In the genomic region with DNA sequence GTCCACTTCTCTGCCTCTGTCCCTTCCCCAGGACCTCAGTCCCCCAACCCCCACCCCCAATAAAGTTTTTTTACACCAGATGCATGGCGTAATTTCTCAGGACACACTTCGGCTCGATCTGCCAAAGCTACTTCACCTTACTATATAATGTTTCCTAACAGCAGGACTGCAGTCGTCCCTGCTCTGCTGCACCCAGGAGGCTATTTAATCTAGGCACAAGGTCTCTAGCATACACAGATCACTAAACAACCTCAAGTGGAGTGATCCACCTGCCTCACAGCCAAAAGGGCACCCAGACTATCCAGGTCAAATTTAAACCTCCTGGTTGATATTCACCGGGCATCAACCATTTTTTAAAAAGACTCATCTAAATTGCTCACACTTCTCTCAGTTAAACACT, we compare ENCODE assay signal across 8 mouse cellular contexts. TPM values are rescaled to one million over a fixed set of nuclear protein-coding genes. Genes with fewer than 3 reads are reported as not detected.
DNase-seq lines count a peak whose midpoint lies in the region; ATAC-seq and TF ChIP-seq lines count a peak whose summit lies in the region.

No protein-coding gene starts in this region.

- TF ChIP-seq EP300 in lung, postnatal 0 days (IDR thresholded peaks at IDR 0.05), result no peak

- no peak for ATAC-seq in lung, postnatal 0 days
- ATAC-seq in intestine, postnatal 0 days, result no peak
- no peak for ATAC-seq in inflammation-experienced regulatory T-cells, adult 6 months

- peak overlapping the region; percentile 58; the same call in 1 of the 2 replicates for H3K9ac ChIP-seq in lung, postnatal 0 days (replicated peaks; ENCODE audit: low read depth)
- H3K9ac ChIP-seq in intestine, postnatal 0 days (ENCODE audit: low read depth, low read length), result peak overlapping the region; percentile 48

- no peaks in the 10 kb centered on the region for H3K36me3 ChIP-seq in lung, postnatal 0 days (ENCODE audit: insufficient read depth, low read length)
- no peaks in the 10 kb centered on the region for H3K36me3 ChIP-seq in intestine, postnatal 0 days (ENCODE audit: control insufficient read depth, insufficient read depth)

- no peak for TF ChIP-seq POLR2A in olfactory bulb, adult 2 months (IDR thresholded peaks at IDR 0.05; ENCODE audit: insufficient read depth, low read depth, low read length)

- H3K27ac ChIP-seq in lung, postnatal 0 days (ENCODE audit: low read length), result peak overlapping the region; percentile 89
- H3K27ac ChIP-seq in intestine, postnatal 0 days (ENCODE audit: low read depth, low read length), result peak overlapping the region; percentile 89
- no peak overlapping the region for H3K27ac ChIP-seq in olfactory bulb, adult 2 months (ENCODE audit: insufficient read depth, low read depth, low read length)

- no peaks in the 10 kb centered on the region for H3K27me3 ChIP-seq in lung, postnatal 0 days (replicated peaks; ENCODE audit: insufficient read depth, low read length)
- H3K27me3 ChIP-seq in intestine, postnatal 0 days (replicated peaks; ENCODE audit: control insufficient read depth, insufficient read depth, low read length), result no peaks in the 10 kb centered on the region

- H3K9me3 ChIP-seq in lung, postnatal 0 days (ENCODE audit: low read length), result no peaks in the 10 kb centered on the region
- H3K9me3 ChIP-seq in intestine, postnatal 0 days (ENCODE audit: control insufficient read depth), result no peaks in the 10 kb centered on the region

- peak overlapping the region; percentile 43 for H3K4me3 ChIP-seq in lung, postnatal 0 days (ENCODE audit: low read depth, low read length)
- H3K4me3 ChIP-seq in intestine, postnatal 0 days (ENCODE audit: low read depth, low read length), result peak overlapping the region; percentile 47
- H3K4me3 ChIP-seq in olfactory bulb, adult 2 months (ENCODE audit: insufficient read depth, low read depth, low read length), result peak overlapping the region; percentile 67

- H3K4me1 ChIP-seq in lung, postnatal 0 days (ENCODE audit: insufficient read depth, low read depth, low read length), result no peaks in the 10 kb centered on the region
- H3K4me1 ChIP-seq in intestine, postnatal 0 days (replicated peaks; ENCODE audit: control insufficient read depth, insufficient read depth, low read length), result no peaks in the 10 kb centered on the region
- no peaks in the 10 kb centered on the region for H3K4me1 ChIP-seq in olfactory bulb, adult 2 months (ENCODE audit: control insufficient read depth, insufficient read depth, low read length)

- 23% methylated on average over 5 of the region's 5 CpGs for WGBS in lung, postnatal 0 days
- 16% methylated on average over 5 of the region's 5 CpGs for WGBS in intestine, postnatal 0 days
- 22% methylated on average over 5 of the region's 5 CpGs for WGBS in olfactory bulb, adult 2 months

- no peak for TF ChIP-seq CTCF in lung, postnatal 0 days (IDR thresholded peaks at IDR 0.05)
- TF ChIP-seq CTCF in intestine, postnatal 0 days (IDR thresholded peaks at IDR 0.05; ENCODE audit: low read depth), result no peak
- no peak for TF ChIP-seq CTCF in olfactory bulb, adult 2 months (IDR thresholded peaks at IDR 0.05; ENCODE audit: insufficient read depth, low read depth, low read length)

- peak; percentile 16 for DNase-seq in adrenal gland, postnatal 10 days
- no peak for DNase-seq in adrenal gland, postnatal 25 days
- no peak for DNase-seq in lung, postnatal 0 days (ENCODE audit: low spot score)
- no peak for DNase-seq in lung, postnatal 25 days (ENCODE audit: low spot score)
- no peak for DNase-seq in right cerebral cortex, postnatal 25 days

- peak overlapping the region; percentile 71 for H3K4me2 ChIP-seq in lung, postnatal 0 days (replicated peaks; ENCODE audit: low read depth, low read length)
- peak overlapping the region; percentile 86 for H3K4me2 ChIP-seq in intestine, postnatal 0 days (replicated peaks; ENCODE audit: low read depth)

RNA-seq across cellular contexts. Expression of a gene that starts 3.6 kb away (rescaled TPM):
- 1 to 10 TPM; 4.1 to 4.2 TPM for total RNA-seq in adrenal gland, postnatal 10 days (2021)
- 3.3 and 4.6 TPM in 2 replicates for total RNA-seq in adrenal gland, postnatal 25 days (2021)
- polyA plus RNA-seq in lung, postnatal 0 days (2015; fragmentation: Nextera tagmentation; extraction: Ambion mirVana), result 10.0 and 11.0 TPM in 2 replicates
- 3.4 and 3.7 TPM in 2 replicates for polyA plus RNA-seq in intestine, postnatal 0 days (2015; fragmentation: Nextera tagmentation; extraction: Ambion mirVana)
- not detected in 2 replicates for polyA plus RNA-seq in olfactory bulb, adult 2 months (2012; ENCODE audit: insufficient read depth, insufficient read length, low replicate concordance, missing spikeins)
- polyA plus RNA-seq in inflammation-experienced regulatory T-cells, adult 6 months (2017; shearing (Covaris generic)), result 10 to 100 TPM in 2 of 3 experiments, 1 to 10 TPM in 1; 8.1 to 20.3 (median 17.7) TPM

RNA-seq across cellular contexts. Expression of a gene that starts 6.7 kb away (rescaled TPM):
- 1 to 10 TPM; 1.5 to 1.8 TPM for total RNA-seq in adrenal gland, postnatal 10 days (2021)
- 0.27 and 0.81 TPM in 2 replicates for total RNA-seq in adrenal gland, postnatal 25 days (2021)
- polyA plus RNA-seq in lung, postnatal 0 days (2015; fragmentation: Nextera tagmentation; extraction: Ambion mirVana), result 3.1 and 3.3 TPM in 2 replicates
- polyA plus RNA-seq in intestine, postnatal 0 days (2015; fragmentation: Nextera tagmentation; extraction: Ambion mirVana), result 1.5 and 1.6 TPM in 2 replicates
- not detected in 2 replicates for polyA plus RNA-seq in olfactory bulb, adult 2 months (2012; ENCODE audit: insufficient read depth, insufficient read length, low replicate concordance, missing spikeins)
- 10 to 100 TPM; 50.3 to 70.8 (median 50.4) TPM for polyA plus RNA-seq in inflammation-experienced regulatory T-cells, adult 6 months (2017; shearing (Covaris generic))

RNA-seq across cellular contexts. Expression of a gene that starts 13.2 kb away (rescaled TPM):
- 10 to 100 TPM; 16.7 to 20.1 TPM for total RNA-seq in adrenal gland, postnatal 10 days (2021)
- 21.2 and 27.5 TPM in 2 replicates for total RNA-seq in adrenal gland, postnatal 25 days (2021)
- polyA plus RNA-seq in lung, postnatal 0 days (2015; fragmentation: Nextera tagmentation; extraction: Ambion mirVana), result 16.8 and 19.2 TPM in 2 replicates
- polyA plus RNA-seq in intestine, postnatal 0 days (2015; fragmentation: Nextera tagmentation; extraction: Ambion mirVana), result 10.2 and 10.9 TPM in 2 replicates
- polyA plus RNA-seq in olfactory bulb, adult 2 months (2012; ENCODE audit: insufficient read depth, insufficient read length, low replicate concordance, missing spikeins), result not detected in 2 replicates
- 10 to 100 TPM; 25.6 to 36.5 (median 33.0) TPM for polyA plus RNA-seq in inflammation-experienced regulatory T-cells, adult 6 months (2017; shearing (Covaris generic))

RNA-seq across cellular contexts. Expression of a gene that starts 24.6 kb away (rescaled TPM):
- 1 to 10 TPM; 1.6 to 3.8 TPM for total RNA-seq in adrenal gland, postnatal 10 days (2021)
- total RNA-seq in adrenal gland, postnatal 25 days (2021), result 1.4 and 2.2 TPM in 2 replicates
- polyA plus RNA-seq in lung, postnatal 0 days (2015; fragmentation: Nextera tagmentation; extraction: Ambion mirVana), result 3.1 and 3.4 TPM in 2 replicates
- polyA plus RNA-seq in intestine, postnatal 0 days (2015; fragmentation: Nextera tagmentation; extraction: Ambion mirVana), result 2.7 and 2.9 TPM in 2 replicates
- not detected in 2 replicates for polyA plus RNA-seq in olfactory bulb, adult 2 months (2012; ENCODE audit: insufficient read depth, insufficient read length, low replicate concordance, missing spikeins)
- under 1 TPM in 1 of 3 experiments, not detected in 2; 0.40 TPM for polyA plus RNA-seq in inflammation-experienced regulatory T-cells, adult 6 months (2017; shearing (Covaris generic))

RNA-seq across cellular contexts. Expression of a gene that starts 40.6 kb away (rescaled TPM):
- total RNA-seq in adrenal gland, postnatal 10 days (2021), result 1 to 10 TPM; 1.4 to 3.7 TPM
- 1.5 and 2.2 TPM in 2 replicates for total RNA-seq in adrenal gland, postnatal 25 days (2021)
- polyA plus RNA-seq in lung, postnatal 0 days (2015; fragmentation: Nextera tagmentation; extraction: Ambion mirVana), result 0.36 and 0.37 TPM in 2 replicates
- polyA plus RNA-seq in intestine, postnatal 0 days (2015; fragmentation: Nextera tagmentation; extraction: Ambion mirVana), result 3.6 and 4.2 TPM in 2 replicates
- not detected in 2 replicates for polyA plus RNA-seq in olfactory bulb, adult 2 months (2012; ENCODE audit: insufficient read depth, insufficient read length, low replicate concordance, missing spikeins)
- polyA plus RNA-seq in inflammation-experienced regulatory T-cells, adult 6 months (2017; shearing (Covaris generic)), result under 1 TPM in 1 of 3 experiments, not detected in 2; 0.98 TPM

Comparison
In these comparisons a context has a peak if more than half of its experiments do, and no peak if none do; other contexts are left out.
1. RNA of a gene that starts 13.2 kb away (polyA plus RNA-seq): 25.6 to 36.5 TPM in inflammation-experienced regulatory T-cells, adult 6 months, 16.8 to 19.2 TPM in lung, postnatal 0 days and 10.2 to 10.9 TPM in intestine, postnatal 0 days; not detected in olfactory bulb, adult 2 months; every median in the first group is over 10 times any median in the second.
2. Peak in every context shown above with its lines, with median percentiles within 50 percentile points of each other: H3K4me3 ChIP-seq.